Mouse (Mus musculus) gastrocnemius, adult 2 months (tissue): ENCODE data around the gene Utp11. TPM values are rescaled to one million over a fixed set of nuclear protein-coding genes. Genes with fewer than 3 reads are reported as not detected.

ENCODE experiments used
- DNase-seq: peaks from one replicate; pipeline ENCODE4 v3.0.0; 2022
- H3K27ac ChIP-seq: fragments of 200-600 bp; 2 replicates; pipeline ENCODE4 v1.8.1; 2022; ENCODE audit warnings: mild to moderate bottlenecking
- H3K4me3 ChIP-seq: fragments of 200-600 bp; 2 replicates; pipeline ENCODE4 v1.8.1; 2022; ENCODE audit warnings: mild to moderate bottlenecking, moderate library complexity
- CTCF ChIP-seq: fragments of 200-600 bp; IDR thresholded peaks from 2 replicates; pipeline ENCODE4 v1.8.1; 2022; ENCODE audit warnings: antibody characterized with exemption, mild to moderate bottlenecking, moderate library complexity
- intact Hi-C: fragments of 180-260 bp; cut with DNase I; formaldehyde crosslinking; loops from one replicate; pipeline ENCODE4 v1.15.1; 2025
- total RNA-seq, 2 experiments: library from RNA; stranded (reverse); gene quantifications; 2 replicates each; pipeline ENCODE4 v1.2.3; 2021

Utp11 gene
- total RNA-seq, 2 experiments from 2014 or later = 17.5 to 21.5 TPM

DNA sequence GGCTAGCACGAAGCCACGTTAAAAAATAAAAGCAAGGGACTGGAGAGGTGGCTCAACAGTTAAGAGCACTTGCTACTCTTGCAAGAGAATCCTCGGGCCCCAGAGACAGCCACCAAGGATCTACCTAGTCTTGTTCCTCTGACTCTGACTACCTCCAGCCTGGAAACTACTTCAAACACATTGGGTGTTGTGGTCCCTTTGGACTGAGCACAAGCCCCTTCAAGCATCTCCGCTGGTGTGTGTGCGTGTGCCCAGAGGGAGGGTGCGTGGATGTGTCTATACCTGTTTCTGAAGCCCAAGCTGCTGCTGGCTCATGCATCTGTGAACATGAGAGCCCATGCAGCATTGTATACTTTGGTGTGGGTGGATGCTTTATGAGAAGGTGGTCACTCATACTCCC, 17.4 kb downstream of the Utp11 start:
- Histone ChIP-seq H3K27ac (no peak overlapping the region), H3K4me3 (no peak overlapping the region)
- TF ChIP-seq CTCF = no peak
- no peak for DNase-seq
- intact Hi-C loops = loop anchor here (1.0 to 5.0 kb wide), 2 partner anchors 534 to 739 kb away; no protein-coding TSS in a partner anchor

DNA sequence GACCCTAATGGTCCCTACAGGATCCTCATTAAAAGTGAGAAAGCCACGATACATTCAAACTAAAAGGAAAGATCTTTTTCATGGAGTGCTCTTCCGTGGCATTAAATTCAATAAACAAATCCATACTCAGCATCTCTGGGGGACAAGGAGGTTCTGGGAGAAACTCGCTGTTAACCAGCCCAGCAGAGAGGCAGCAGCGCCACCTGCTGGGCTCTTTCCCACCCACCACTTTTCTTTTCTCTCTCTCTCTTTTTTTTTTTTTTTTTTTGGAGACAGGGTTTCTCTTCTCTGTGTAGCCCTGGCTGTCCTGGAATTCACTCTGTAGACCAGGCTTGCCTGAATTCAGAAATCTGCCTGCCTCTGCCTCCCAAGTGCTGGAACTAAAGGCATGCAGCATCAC, 18.4 kb downstream of the Utp11 start:
- no peak overlapping the region for H3K4me3 ChIP-seq
- peak; percentile 85 for TF ChIP-seq CTCF
- no peak overlapping the region for H3K27ac ChIP-seq
- peak; percentile 65 for DNase-seq
- intact Hi-C loops = loop anchor here (1.0 to 5.0 kb wide), 2 partner anchors 533 to 738 kb away; no protein-coding TSS in a partner anchor

DNA sequence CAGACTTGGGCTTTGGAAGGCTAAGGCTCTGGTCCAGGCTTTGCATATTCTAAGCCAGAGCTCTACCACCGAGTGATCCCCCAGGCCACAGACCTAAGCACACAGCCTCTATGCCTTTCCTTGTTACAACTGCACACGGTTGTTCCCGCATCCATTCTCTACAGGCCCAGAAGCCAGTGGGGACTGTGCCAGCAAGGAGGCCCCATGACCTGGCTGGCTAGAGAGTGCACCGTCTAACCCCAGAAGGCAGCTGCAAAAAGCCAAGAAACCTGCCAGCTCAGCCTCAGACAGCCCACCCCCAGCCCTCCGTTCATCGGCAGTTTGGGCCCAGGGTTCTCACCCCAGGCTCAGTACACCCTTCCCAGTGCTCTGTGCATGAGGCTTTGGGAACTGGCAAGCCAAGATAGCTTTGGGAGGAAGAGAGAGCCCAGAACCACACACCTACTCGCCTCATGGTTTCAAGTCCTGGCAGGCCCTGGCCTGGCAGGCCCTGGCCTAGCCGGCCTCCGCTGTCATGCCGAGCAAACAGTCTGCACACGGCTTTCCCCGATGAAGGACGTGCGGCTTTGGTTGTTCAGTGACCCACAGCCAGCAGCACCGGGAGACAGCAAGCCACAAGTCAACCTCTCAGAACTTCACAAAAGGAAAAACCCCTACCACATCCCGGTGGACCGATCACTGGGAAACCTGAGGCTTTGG, 18.9 kb downstream of the Utp11 start:
- intact Hi-C loops = loop anchor here (1.0 to 5.0 kb wide), 3 partner anchors 447 to 737 kb away; no protein-coding TSS in a partner anchor
- Histone ChIP-seq H3K27ac (no peak overlapping the region), H3K4me3 (no peak overlapping the region)
- no peak for DNase-seq
- no peak for TF ChIP-seq CTCF

DNA sequence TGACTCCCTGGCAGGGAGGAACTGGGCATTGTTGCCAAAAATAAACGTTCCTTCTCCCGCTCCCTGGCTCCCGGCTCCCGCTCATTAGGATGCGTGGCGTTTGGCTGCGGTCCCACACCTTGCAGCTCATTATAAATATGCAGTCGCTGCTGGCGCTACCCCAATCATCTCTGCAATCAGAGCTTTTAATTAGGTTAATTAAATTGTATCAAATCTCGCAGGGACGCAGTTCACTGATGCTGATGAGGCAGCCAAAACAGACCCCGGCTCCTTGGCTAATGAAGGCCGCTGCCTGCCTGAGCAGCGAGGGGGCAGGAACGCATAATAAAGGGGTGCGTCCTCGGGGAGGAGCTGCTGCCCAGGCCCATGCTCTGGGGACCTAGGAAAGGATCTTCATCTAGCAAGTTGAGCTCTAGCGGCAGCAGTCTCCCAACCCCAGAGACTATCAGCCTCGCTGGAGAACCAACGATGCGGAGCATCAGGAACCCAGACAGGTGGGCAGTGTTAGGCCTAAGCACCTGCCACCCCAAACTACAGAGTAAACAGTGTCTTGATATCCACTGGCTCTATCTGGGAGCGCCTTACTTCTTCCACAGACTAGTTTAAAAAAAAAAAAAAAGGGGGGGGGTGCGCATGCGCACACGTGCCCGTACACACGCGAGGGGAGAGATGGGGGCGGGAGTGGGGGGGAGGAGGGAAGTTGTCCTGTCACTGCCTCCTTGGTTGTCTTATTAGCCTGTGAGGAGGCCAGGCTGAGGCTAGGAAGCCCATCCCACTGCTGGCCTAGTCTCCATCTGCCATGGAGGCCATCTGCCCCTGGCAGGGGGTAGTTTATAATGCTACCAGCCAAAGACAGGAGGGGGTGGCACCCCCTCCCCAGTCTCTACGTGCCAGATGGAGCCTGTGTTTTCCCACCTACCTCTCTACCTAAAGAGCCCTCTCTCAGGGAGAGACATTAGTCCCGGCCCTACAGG, 20.8 kb downstream of the Utp11 start:
- no peak overlapping the region for H3K4me3 ChIP-seq
- TF ChIP-seq CTCF = no peak
- DNase-seq = no peak
- H3K27ac ChIP-seq = no peak overlapping the region
- intact Hi-C loops = loop anchor here (5.0 kb wide), 1 partner anchor 445 kb away; no protein-coding TSS in a partner anchor

DNA sequence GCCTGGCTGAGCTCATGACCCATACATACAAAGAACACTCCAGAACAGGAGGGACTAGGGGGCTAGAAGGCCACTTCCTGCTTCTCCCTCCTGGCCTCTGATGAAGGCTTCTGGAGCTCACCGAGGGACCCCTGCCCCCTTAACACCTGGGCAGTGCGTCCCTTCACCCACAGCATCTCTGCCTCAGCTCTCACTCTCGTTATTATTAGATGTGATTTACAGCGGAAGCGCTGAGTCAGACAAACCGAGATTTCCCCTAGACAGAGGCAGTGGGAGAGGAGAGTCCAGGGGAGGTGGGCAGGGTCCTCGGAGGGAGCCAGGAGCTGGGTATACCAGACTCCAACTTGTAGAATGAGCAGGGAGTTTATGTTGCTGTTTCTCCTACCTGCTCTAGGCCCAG, 21.8 kb downstream of the Utp11 start:
- no peak for TF ChIP-seq CTCF
- Histone ChIP-seq H3K27ac (no peak overlapping the region), H3K4me3 (no peak overlapping the region)
- intact Hi-C loops = loop anchor here (5.0 kb wide), 1 partner anchor 444 kb away; no protein-coding TSS in a partner anchor
- DNase-seq = no peak

DNA sequence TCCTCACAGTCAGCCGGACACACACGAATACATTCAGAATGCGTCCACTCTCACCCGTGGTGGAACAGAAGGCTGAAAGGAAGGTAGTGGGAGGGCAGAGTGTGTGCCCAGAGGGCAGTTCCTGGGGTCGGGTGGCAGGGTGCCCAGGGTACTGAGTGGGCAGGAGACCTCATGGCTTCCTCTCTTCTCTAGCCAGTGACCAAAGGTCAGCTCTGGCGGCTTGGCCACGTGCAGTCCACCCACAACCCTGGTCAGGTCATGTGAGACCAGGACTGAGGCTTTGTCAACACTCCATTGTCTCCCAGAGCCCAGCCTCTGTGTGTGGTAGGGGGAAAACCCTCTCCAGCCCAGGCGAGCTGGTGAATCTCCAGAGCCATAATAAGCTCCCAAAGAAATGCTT, 23.2 kb downstream of the Utp11 start:
- intact Hi-C loops = loop anchor here (5.0 kb wide), 1 partner anchor 443 kb away; no protein-coding TSS in a partner anchor
- no peak overlapping the region for H3K27ac ChIP-seq
- H3K4me3 ChIP-seq = no peak overlapping the region

DNA sequence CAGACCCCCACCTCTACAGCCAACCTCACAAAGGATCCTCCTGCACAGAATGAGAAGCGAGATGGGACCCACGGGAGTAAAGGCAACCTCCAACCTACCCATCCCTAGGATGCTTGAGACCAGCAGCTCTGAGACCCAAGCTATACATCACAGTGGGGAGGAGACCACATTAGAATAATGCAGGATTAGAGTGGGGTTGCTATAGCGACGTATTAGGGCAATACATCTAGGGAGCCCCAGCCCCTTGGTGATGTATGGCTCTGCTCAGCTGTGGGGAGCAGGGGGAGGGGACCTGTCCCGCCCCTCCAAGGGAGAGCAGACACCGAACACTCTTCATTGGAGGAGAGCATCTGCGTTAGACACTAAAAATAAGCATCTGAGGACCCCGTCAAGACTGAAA, 25.3 kb downstream of the Utp11 start:
- Histone ChIP-seq H3K27ac (no peak overlapping the region), H3K4me3 (no peak overlapping the region)
- DNase-seq = no peak
- TF ChIP-seq CTCF = no peak
- intact Hi-C loops = no loop called here

More for the DNA sequence above, 23.2 kb downstream of the Utp11 start:
- no peak for DNase-seq
- TF ChIP-seq CTCF = no peak

DNA sequence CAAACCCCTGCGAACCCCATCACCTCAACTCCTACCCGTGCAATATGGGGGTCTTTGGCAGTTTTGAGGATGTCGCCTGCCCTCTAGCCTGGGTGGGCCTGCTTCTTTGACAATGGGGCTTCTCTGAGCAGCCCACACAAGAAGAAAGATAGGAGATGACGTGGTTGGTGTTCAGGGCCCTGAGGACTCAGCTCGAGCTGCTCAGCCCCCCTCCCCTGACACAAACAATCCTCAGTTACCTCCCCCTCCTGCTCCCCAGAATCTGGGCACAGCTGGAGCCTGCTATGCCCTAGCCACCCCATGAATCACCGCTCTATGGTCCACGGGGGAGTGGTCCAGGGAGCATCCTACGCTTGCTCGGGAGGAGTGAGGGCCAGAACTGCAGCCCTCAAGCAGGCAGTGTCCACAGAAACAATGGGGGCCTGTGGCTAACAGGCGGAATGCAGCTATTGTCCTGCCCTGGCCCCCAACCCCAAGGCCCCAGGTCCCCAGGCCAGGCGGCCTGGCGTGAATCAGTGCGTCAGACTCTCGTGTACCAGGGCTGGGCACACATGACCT, 25.8 kb downstream of the Utp11 start:
- Histone ChIP-seq H3K27ac (no peak overlapping the region), H3K4me3 (no peak overlapping the region)
- TF ChIP-seq CTCF = no peak
- no peak for DNase-seq
- intact Hi-C loops = no loop called here

DNA sequence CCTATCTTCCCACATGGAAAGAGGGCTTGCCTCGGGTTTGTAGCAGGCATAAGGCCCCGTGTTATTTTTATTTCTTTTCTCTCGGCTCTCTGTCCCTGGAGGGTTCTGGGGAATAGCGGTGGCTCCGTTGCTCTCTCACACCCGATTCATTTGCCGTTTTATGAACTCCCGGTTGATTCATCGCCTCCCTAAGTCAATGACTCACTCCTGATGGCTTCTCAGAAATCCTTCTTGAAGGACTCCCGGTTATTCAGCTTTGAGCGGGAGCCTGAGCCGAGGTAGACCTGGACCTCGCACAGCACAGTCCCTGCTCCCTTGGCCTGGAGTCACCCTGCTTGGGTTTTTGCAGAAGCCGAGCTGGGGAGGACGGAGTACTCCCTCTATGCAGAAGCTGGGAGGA, 28.8 kb downstream of the Utp11 start:
- H3K27ac ChIP-seq = no peak overlapping the region
- no peak for DNase-seq
- no peak for TF ChIP-seq CTCF
- intact Hi-C loops = loop anchor here (5.0 kb wide), 1 partner anchor 522 kb away; no protein-coding TSS in a partner anchor
- H3K4me3 ChIP-seq = no peak overlapping the region

DNA sequence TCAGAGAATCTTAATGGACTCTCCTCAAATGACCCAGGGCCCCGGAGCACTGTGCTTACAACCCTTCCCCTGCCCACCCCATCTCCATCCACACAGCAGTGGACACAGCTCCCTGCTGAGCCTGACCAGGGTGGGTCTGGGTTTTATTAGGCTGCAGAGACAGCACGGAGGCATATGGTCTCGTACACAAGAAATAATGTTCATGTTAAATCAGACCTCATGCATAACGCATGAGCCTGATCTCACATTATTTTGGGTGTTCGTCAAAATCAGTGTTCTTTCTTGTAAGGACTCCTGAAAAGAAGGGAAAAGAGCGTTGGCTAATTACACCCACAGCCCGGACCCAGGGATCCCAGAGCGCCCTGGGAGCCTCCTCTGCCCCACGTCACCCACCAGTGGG, 29.2 kb downstream of the Utp11 start:
- no peak for DNase-seq
- H3K4me3 ChIP-seq = no peak overlapping the region
- TF ChIP-seq CTCF = no peak
- H3K27ac ChIP-seq = no peak overlapping the region
- intact Hi-C loops = loop anchor here (5.0 kb wide), 1 partner anchor 522 kb away; no protein-coding TSS in a partner anchor

DNA sequence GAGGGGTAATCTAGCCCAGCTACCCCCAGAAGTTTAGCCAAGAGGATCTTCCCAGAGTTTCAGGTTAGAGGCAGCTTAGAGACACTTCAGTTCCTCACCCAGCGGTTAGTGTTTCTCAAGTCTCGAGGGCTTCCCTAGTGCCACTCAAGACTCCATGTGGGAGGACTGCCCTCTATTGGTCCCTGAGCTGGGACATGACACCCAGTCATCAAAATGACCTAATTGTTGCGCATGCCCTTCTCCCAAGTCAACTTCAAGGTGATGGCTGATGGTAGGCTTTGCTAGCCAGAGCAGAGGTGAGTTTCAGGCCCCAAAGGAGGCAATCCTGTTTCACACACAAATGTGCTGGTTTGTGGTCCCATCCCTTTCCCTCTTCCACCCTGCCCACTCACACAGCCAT, 30.4 kb downstream of the Utp11 start:
- Histone ChIP-seq H3K27ac (no peak overlapping the region), H3K4me3 (no peak overlapping the region)
- no peak for DNase-seq
- peak; percentile 50 for TF ChIP-seq CTCF
- intact Hi-C loops = loop anchor here (5.0 kb wide), 1 partner anchor 521 kb away; no protein-coding TSS in a partner anchor

DNA sequence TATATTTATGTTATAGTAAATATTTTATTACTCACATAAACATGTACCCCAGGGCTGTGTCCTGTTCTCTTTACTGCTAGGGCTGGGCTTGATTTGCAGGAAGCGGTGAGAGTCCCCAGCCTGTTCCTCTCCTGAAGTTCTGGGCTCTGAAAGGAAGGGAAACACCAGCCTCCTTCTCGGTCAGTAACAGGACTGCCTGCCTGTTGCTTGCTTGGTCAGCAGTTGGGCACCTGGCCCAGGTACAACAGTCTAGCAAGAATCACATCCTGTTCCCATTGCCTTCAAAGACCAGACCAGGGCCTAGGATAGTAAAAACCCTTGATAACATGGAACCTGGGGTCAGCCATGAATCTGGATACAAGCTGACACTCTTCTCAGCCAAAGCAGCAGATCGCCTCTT, 32.8 kb downstream of the Utp11 start:
- no peak for DNase-seq
- intact Hi-C loops = loop anchor here (5.0 kb wide), 1 partner anchor 518 kb away; no protein-coding TSS in a partner anchor
- no peak overlapping the region for H3K27ac ChIP-seq
- TF ChIP-seq CTCF = no peak
- no peak overlapping the region for H3K4me3 ChIP-seq
